Mouse (Mus musculus): ENCODE measurements at regions not wholly inside any gene's neighbourhood (a gene's known extent, or its start where the extent isn't known, plus 50 kb on each side); places are given as distances from the start of the nearest gene placed in this dataset.

DNA sequence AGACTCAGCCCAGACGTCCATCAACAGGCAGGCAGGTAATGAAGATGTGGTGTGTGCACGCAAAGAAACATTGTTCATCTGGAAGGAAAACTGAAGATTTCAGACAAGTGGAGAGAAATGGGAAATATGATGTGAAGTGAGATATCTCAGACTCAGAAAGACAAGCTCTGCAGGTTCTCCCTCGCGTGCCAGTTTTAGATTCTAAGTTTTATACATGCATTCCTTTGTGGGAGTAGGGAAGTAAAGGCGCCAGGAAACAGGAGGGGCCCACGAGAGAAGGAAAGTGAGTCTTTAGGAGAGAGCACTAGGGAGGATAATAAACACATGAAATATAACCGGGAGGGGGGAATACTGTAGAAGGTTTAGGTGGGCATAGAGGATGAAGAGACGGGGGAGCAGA is 223.7 kb downstream of the Ptpru start:
- no peak for DNase-seq

DNA sequence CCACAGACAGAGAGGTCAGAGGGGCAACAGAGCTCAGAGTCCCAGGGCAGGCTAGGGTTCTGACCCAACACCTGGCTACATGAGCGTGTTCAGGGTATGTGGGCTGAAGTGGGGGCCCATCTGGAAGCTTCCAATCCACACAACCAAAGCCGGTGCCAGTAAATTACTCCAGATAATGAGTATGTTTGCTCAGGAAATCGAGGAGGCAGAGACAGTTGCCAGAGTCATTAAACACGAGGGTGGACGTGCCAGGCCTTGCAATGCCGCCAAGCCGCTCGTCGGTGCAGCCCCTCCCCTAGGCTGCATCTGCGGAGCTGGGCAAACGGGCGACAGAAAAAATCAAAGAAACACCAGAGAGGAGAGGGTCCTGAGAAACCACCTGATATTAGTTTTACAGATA is 222.5 kb downstream of the Ptpru start:
- peak; percentile 71 to 75 for DNase-seq

DNA sequence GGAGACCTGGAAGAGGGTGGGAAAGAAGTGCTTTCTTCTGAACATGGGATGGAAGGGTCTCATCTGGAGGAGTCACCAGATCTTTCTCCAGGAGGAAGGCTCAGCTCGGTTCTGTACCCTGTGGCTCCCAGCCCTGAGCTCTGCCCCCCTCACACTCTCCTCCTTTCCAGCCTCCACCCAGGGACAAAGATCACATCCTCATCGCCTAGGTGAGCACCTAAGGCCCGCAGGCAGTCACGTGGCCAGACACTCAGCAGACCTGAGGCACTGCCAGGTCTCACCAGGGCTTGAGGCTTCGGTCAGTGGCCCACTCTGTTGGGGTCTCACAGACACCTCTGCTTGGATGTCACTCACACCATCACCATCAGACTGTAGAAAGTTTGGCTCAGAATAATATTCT is 200.0 kb downstream of the Ptpru start:
- no peak for DNase-seq

DNA sequence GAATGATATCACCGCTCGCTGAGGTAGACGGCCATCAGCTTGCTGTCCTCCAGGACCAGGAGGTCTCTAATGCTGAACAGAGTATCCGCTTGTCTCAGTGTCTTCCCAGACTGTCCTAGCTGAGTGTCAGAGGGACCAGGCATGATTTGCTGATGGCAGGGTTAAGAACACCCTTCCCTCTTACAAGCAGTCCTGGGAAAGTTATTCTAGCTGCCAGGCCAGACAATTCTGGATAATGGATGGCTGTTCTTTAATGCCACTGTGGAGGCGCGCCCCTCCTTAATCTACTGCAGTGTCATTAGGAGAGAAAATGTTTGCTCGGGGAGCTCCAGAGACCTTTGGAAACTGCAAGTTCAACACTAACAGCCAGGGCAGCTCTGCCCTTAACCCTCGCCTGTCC is 182.1 kb downstream of the Ptpru start:
- no peak for DNase-seq

DNA sequence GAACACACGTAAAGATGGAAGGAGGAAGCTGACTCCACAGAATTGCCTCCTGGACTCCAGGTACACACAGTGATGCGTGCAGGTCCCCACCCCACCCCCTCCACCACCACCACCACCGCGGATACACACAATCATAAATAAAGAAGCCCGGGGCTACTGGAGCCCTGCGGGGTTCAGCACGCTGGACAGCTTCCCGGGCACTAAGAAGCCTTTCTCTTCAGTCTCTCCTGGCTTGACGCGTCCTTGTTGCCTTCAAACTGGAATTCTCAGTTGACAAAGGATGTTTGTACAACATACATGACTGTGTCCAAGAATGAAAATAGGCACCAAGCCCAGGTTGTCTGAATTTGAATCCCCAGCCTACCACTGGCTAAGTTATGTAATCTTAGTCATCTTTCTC is 180.2 kb downstream of the Ptpru start:
- no peak for DNase-seq

DNA sequence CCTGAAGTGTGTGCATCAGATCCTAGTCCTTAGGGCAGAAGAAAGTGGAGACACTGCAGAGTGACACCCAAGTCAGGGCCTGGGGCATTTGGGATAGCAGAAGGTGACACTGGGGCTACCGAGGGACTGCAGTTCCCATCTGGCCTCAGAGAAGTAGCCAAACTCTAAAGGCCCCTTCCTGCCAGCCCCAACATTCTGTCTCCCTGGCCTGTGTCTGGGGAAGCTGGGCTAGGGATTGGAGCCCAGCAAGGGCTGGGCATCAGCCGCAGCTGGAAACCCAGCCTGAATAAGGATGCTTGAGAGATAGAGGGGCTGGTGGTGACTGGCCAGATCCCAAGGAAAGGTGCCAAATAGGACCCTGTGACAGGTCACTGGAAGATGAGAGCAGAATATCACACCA is 177.2 kb downstream of the Ptpru start:
- DNase-seq = peak; percentile 27 to 28

DNA sequence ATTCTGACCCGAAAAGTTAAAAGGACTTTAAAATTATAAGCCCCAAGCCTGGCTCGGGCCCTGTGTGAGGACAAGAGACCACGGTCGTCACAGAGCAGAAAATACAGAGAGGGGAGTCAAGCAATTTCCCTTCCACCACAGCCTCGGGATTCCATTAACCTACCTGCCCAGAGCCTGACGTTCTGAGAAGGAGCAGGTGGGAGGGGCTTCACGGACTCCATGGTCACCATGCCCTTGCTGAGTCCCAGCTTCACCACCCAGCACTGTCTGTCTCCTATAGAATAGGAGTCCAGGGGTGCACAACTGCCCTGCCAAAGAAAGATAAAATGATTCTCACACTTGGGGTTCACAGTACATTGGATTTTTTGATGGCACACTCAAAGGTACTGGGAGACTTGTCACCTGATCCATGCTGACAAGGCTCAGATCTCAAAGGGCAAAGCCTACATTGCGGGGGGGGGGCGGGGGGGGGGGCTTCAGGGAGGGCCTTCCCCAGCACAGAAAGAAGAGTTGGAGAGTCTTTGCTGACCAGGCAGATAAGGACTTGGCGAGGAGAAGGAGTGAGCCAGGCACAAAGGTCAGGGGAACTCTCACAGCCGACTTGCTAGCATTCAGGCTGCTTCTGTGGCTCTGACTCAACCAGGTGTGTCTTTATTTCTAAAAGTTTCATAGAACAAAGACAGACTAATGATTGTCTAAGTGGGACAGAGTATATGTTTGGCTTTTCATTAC is 166.1 kb downstream of the Ptpru start:
- no peak for DNase-seq

DNA sequence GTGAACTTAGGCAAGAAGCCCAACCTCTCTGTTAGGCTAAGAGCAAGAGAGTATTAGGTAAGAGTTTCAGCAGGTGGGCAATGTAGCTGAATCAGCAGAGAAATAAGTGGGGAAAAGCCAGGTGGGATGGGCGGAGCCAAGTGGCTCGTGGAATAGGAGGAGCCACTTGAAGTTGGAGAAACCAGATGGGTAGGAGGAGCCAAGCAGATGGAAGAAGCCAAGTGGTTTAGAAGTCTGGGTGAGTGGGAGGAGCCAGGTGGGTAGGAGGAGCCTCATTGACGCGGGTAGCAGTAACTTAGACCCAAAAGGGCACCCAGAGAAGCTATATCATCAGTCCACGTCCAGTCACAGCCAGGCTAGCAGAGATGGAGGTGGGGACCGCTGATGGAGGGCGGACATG is 160.1 kb downstream of the Ptpru start:
- DNase-seq = no peak

DNA sequence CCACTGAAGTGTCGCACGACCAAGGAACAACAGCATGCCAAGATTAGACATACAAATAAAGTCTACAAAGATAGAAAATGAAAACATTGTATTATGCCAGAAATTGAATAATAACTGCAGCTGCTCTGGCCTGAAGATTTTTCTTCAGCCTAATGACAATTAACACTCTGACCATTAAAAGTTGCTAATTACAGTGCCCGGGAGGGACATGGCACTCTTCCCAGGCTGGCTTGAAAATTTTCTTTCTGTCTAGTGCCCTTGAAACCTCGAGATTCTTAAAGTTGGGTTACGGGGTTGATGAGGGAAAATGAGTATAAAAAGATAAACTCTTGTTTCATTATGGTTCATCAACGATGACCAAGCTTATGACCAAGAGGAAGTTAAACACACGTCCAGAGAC is 154.9 kb downstream of the Ptpru start:
- peak in 1 of 2 experiments; percentile 19 for DNase-seq

DNA sequence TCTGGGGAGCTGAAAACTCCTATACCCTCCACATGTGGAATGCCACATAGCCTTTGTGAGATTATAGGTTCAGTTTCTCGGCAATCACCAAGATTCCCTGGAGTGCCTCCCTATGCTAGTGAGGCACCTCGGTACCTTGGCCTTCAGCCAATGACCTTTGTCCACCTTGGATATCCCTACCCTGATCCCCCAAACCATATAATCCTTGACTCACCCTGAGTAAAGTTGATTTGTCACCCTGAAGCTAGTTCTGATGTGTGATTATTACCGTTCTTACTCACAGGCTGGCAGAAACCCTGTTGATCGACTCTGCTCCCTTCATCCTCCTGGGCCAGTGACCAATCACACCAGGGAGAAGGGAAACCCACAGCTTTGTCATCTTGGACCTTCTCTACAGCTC is 152.5 kb downstream of the Ptpru start:
- DNase-seq = no peak

DNA sequence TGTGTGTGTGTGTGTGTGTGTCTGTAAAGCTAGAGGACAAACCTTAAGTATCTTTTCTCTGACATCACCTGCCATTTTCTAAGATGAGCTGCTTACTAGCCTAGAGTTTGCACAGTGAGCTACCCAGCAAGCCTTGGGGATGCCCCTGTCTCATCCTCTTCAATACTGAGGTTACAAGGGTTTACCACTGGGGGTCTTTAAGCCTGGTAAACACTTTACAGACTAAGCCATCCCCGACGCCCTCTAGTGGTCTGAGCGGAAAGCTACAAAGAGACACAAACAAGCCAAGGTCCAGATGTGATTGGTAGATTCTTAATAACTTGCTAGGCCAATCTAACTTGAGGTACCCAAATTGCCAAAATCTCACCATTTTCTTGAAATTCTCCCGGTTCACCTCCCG is 143.9 kb downstream of the Ptpru start:
- peak in 1 of 2 experiments; percentile 45 for DNase-seq

DNA sequence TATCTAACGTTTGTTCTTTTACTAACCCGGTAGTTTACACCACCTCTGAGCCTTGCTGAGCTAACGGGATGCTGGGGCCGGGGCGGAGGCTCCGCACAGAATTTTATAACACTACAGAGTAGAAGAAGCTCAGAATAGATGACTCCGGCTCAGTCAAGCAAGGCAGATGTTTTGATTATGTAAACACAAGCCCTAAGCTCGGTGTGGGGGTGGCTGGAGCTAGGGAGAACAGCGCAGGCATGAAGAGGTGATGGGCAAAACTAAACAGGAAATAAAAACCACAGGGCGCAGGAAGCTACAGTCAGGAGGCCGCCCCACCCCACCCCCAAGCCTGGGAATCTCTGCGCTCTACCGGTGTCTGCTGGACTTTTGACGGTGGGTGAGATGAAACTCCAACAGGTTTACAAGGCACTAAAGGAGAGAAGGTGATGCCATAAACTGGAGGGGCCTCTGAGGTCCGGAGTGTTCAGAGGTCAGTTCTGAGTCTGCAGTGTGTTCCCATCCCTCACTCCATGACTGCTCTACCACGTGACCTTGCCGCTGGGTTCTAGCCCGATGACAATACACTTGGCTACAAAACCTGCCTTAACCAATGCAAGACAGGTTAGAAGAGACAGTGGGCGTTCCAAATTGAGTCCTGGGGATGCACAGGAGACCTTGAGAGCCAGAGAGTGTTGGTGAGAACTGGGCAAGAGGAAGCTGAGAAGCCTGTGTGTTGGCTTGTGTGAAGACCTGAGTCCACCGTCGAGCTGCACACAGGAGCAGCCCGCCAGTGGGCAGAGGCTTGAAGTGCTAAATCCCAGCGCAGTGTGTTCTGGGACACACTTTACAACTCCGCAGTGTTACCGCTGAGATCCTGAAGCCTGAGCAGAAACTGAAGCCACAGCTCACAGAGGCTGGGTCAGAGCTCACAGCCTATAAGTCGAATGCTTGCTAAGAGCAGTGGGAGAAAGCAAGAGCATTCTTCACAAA is 141.9 kb downstream of the Ptpru start:
- DNase-seq = no peak
